ENCODE assay signal across 9 mouse cellular contexts in genomic region chr7:25010090-25010913, GRCm38 (mm10). TPM values are rescaled to one million over a fixed set of nuclear protein-coding genes. Genes with fewer than 3 reads are reported as not detected.
DNase-seq lines count a peak whose midpoint lies in the region; ATAC-seq and TF ChIP-seq lines count a peak whose summit lies in the region.
"Had no signal": no experiment of that assay in that cellular context is flagged by ENCODE, and none has a peak within 500 bp of the region (broad histone marks: within the 10 kb centered on the region; RNA-seq: fewer than 3 reads in every experiment).

No protein-coding gene starts in this region.

- TF ChIP-seq POLR2A in testis, adult 2 months (IDR thresholded peaks at IDR 0.05; ENCODE audit: control insufficient read depth, low read depth, low read length), result no peak

- no peak overlapping the region; the same call in 1 of the 2 replicates for H3K9ac ChIP-seq in kidney, embryonic 15.5 days
- H3K9ac ChIP-seq in liver, embryonic 12.5 days, result no peak overlapping the region
- H3K9ac ChIP-seq in neural tube, embryonic 12.5 days, result peak overlapping the region; percentile 38; the same call in 1 of the 2 replicates

- no peaks in the 10 kb centered on the region for H3K36me3 ChIP-seq in testis, adult 2 months (ENCODE audit: control insufficient read depth, insufficient read depth, low read length)
- peaks cover 26% of the 10 kb centered on the region for H3K36me3 ChIP-seq in kidney, embryonic 15.5 days
- peaks cover 7% of the 10 kb centered on the region; the same call in 1 of the 2 replicates for H3K36me3 ChIP-seq in liver, embryonic 12.5 days
- peaks cover 31% of the 10 kb centered on the region for H3K36me3 ChIP-seq in neural tube, embryonic 12.5 days

- no peaks in the 10 kb centered on the region for H3K9me3 ChIP-seq in kidney, embryonic 15.5 days (replicated peaks)
- no peaks in the 10 kb centered on the region for H3K9me3 ChIP-seq in liver, embryonic 12.5 days (replicated peaks)
- no peaks in the 10 kb centered on the region for H3K9me3 ChIP-seq in neural tube, embryonic 12.5 days

- H3K27ac ChIP-seq in testis, adult 2 months (ENCODE audit: control insufficient read depth, insufficient read depth, low read depth, low read length), result no peak overlapping the region
- H3K27ac ChIP-seq in kidney, embryonic 15.5 days, result no peak overlapping the region
- no peak overlapping the region for H3K27ac ChIP-seq in liver, embryonic 12.5 days
- peak overlapping the region; percentile 61; the same call in 1 of the 2 replicates for H3K27ac ChIP-seq in neural tube, embryonic 12.5 days

- peak overlapping the region; percentile 70 for H3K4me2 ChIP-seq in kidney, embryonic 15.5 days
- peak overlapping the region; percentile 70 for H3K4me2 ChIP-seq in liver, embryonic 12.5 days
- peak overlapping the region; percentile 75 for H3K4me2 ChIP-seq in neural tube, embryonic 12.5 days (replicated peaks)

- TF ChIP-seq CTCF in testis, adult 2 months (IDR thresholded peaks at IDR 0.05; ENCODE audit: control insufficient read depth, insufficient read depth, insufficient replicate concordance, low read depth, low read length), result peak; percentile 23; the same call in 1 of the 2 replicates

- peaks cover 27% of the 10 kb centered on the region for H3K4me1 ChIP-seq in testis, adult 2 months (ENCODE audit: control insufficient read depth, insufficient read depth, low read length)
- H3K4me1 ChIP-seq in kidney, embryonic 15.5 days, result peaks cover 20% of the 10 kb centered on the region
- H3K4me1 ChIP-seq in liver, embryonic 12.5 days, result peaks cover 15% of the 10 kb centered on the region
- H3K4me1 ChIP-seq in neural tube, embryonic 12.5 days, result peaks cover 49% of the 10 kb centered on the region

- H3K27me3 ChIP-seq in testis, adult 2 months (ENCODE audit: control insufficient read depth, insufficient read depth, low read length), result no peaks in the 10 kb centered on the region; the same call in 1 of the 2 replicates
- peaks cover 77% of the 10 kb centered on the region for H3K27me3 ChIP-seq in kidney, embryonic 15.5 days
- peaks cover 75% of the 10 kb centered on the region for H3K27me3 ChIP-seq in liver, embryonic 12.5 days (replicated peaks)
- H3K27me3 ChIP-seq in neural tube, embryonic 12.5 days (replicated peaks), result peaks cover 52% of the 10 kb centered on the region

- WGBS in kidney, embryonic 15.5 days, result 3% methylated on average over 96 of the region's 97 CpGs
- WGBS in liver, embryonic 12.5 days (ENCODE audit: insufficient replicate concordance), result 2% methylated on average over 96 of the region's 97 CpGs
- WGBS in neural tube, embryonic 12.5 days, result under 1% methylated on average over 97 of the region's 97 CpGs

- peak; percentile 40; the same call in 1 of the 2 replicates for ATAC-seq in kidney, embryonic 15.5 days (replicated peaks; ENCODE audit: low FRiP score)
- ATAC-seq in liver, embryonic 12.5 days, result no peak
- no peak for ATAC-seq in neural tube, embryonic 12.5 days (ENCODE audit: low FRiP score, low read depth)

- no peak for DNase-seq in testis, postnatal 14 days (ENCODE audit: low spot score)
- peak; percentile 86 for DNase-seq in cerebellum, adult 9-10 months
- peak; percentile 51 for DNase-seq in forelimb bud, embryonic 11.5 days (ENCODE audit: low read depth, low spot score)
- DNase-seq in MN1 (ENCODE audit: low spot score), result no peak

- peak overlapping the region; percentile 21; the same call in 1 of the 2 replicates for H3K4me3 ChIP-seq in testis, adult 2 months (ENCODE audit: control insufficient read depth, low read depth, low read length)
- H3K4me3 ChIP-seq in kidney, embryonic 15.5 days (replicated peaks), result peak overlapping the region; percentile 40
- peak overlapping the region; percentile 38 for H3K4me3 ChIP-seq in liver, embryonic 12.5 days
- peak overlapping the region; percentile 31 for H3K4me3 ChIP-seq in neural tube, embryonic 12.5 days
- H3K4me3 ChIP-seq: erythroblast, embryonic 14.5 days had no signal

RNA-seq across cellular contexts. Expression of gene Atp1a3, which starts 4.5 kb away (rescaled TPM):
- 0.38 and 0.44 TPM in 2 replicates for polyA plus RNA-seq in testis, adult 2 months (2012; rRNA removed)
- polyA plus RNA-seq in kidney, embryonic 15.5 days (2015; fragmentation: Nextera tagmentation; extraction: Ambion mirVana), result 0.68 and 2.1 TPM in 2 replicates
- 0.45 and 0.50 TPM in 2 replicates for polyA plus RNA-seq in liver, embryonic 12.5 days (2016; fragmentation: Nextera tagmentation; extraction: Ambion mirVana)
- polyA plus RNA-seq in neural tube, embryonic 12.5 days (2016; fragmentation: Nextera tagmentation; extraction: Ambion mirVana), result 110 and 118 TPM in 2 replicates

RNA-seq across cellular contexts. Expression of gene Rabac1, which starts 37.7 kb away (rescaled TPM):
- 377 and 423 TPM in 2 replicates for polyA plus RNA-seq in testis, adult 2 months (2012; rRNA removed)
- 143 and 153 TPM in 2 replicates for polyA plus RNA-seq in kidney, embryonic 15.5 days (2015; fragmentation: Nextera tagmentation; extraction: Ambion mirVana)
- 63.4 and 67.4 TPM in 2 replicates for polyA plus RNA-seq in liver, embryonic 12.5 days (2016; fragmentation: Nextera tagmentation; extraction: Ambion mirVana)
- polyA plus RNA-seq in neural tube, embryonic 12.5 days (2016; fragmentation: Nextera tagmentation; extraction: Ambion mirVana), result 151 and 154 TPM in 2 replicates

Comparison
In these comparisons a context has a peak if more than half of its experiments do, and no peak if none do; other contexts are left out.
1. DNase-seq: peak in cerebellum, adult 9-10 months (single experiment) and forelimb bud, embryonic 11.5 days (single experiment); none in testis, postnatal 14 days (single experiment) and MN1 (single experiment).
2. RNA of gene Atp1a3, which starts 4.5 kb away (polyA plus RNA-seq): 110 to 118 TPM in neural tube, embryonic 12.5 days; 0.68 to 2.1 TPM in kidney, embryonic 15.5 days, 0.45 to 0.50 TPM in liver, embryonic 12.5 days and 0.38 to 0.44 TPM in testis, adult 2 months; every median in the first group is over 10 times any median in the second.
3. Peak in every context shown above with its lines, with median percentiles within 50 percentile points of each other: H3K4me3 ChIP-seq and H3K4me2 ChIP-seq.